Mouse (Mus musculus): ENCODE data around the gene Vat1.
"Not testable (repeated sequence)": the region's sequence is repeated elsewhere in the genome, so short reads cannot be mapped to it uniquely, and the experiment has no call there.

Vat1 gene

DNA sequence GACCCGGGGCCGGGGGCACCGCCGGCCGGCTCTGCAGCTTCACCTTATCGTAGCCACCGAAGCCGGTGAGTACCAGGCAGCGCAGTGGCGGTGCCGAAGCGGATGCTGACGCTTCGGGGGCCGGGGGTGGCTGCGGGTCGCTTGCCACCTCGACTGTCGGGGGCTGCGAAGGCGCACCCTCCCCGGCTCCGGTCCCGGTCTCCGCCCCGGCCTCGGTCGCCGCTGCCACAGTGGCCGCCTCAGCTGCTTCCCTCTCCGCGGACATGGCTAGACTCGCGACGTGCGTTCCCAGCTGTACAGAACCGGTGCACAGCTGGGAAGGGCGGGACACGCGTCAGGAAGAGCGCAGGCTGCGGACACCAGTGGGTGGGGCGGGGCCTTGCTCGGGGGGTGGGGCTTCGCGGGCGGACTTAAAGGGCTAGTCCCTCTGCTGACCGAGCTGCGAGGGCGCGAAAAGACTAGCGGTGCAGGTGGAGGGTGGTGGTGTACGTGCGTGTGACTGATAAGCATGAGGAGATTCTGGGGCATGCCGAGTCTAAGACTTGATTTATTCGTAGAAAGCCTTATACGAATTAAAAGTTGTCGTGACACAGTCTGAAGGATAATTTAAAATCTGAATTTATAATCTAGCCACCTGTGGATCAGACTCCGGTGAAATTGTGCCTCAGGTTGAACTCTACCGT lies at the start of gene Vat1:
Gene Vat1 (minus strand): TSS at position 362 of the 683 bp plus-strand sequence.
- peak; percentile 62 for DNase-seq (ENCODE audit: low read depth, low spot score)

- DNase-seq (ENCODE audit: low read depth, low spot score): no peak
These were observed 41.1 kb upstream of the Vat1 start for GRCm38 (mm10) chr11:101507090-101507489.

DNA sequence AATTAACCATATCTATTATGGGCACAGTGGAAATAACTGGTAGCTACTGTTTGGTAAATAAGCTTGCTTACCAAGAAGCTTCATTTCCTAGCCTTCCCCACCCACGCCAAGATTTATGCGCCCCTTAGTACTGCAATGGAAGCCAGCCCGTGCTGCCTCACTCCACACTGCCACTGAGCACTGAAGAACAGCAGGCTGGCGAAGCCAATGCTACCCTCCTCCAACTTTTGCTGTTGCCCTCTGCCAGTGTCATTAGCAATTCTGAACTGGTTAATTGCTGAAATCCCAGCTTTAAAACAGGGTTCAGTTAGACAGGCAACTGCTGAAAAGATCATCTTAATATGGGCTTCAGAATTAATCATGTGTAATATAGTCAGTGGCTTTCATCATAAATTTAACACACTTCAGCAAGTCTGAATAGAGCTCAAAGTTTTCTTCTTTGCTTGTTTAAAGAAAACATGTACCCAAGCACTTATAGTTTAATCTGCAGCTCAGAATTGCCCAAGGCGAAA lies 40.3 kb upstream of the Vat1 start:
- DNase-seq (ENCODE audit: low read depth, low spot score): no peak

DNA sequence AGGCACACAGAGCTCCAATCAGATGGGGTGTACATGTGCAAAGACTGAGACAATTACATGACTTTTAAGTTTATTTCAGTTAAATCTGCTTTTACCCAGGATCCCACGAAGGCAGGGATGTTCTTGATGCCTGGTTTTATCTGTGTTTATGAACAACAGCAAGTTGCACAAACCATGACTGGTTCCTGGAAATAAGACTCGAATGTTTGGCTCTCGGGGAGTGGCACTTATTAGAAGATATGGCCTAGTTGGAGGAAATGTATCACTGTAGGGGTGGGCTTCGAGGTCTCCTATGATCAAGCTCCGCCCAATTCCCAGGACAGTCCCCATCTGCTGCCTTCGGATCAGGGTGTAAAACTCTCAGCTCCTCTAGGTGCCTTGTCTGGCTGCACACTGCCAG lies 20.1 kb upstream of the Vat1 start:
- DNase-seq (ENCODE audit: low read depth, low spot score): no peak

GRCm38 (mm10) chr11:101485509-101486028 lies 19.5 kb upstream of the Vat1 start:
- DNase-seq (ENCODE audit: low read depth, low spot score): no peak

DNA sequence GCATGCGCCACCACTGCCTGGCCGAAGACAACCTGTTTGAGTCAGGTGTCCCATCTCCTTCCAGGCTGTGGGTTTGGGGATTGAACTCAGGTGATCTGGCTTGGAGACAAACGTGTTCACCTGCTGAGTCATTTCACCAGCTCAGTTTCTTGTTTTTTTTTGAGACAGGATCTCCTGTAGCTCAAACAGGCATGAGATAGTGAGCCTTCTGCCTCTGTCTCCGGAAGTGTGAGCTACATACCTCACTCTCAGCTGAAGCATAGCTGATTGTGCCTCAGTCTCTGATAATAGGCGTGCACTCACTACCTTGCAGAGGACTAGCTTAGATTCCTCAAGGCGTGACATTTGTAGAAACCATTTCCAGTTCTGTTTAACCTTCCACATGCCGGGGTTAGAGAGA lies 18.8 kb upstream of the Vat1 start:
- DNase-seq (ENCODE audit: low read depth, low spot score): no peak

DNA sequence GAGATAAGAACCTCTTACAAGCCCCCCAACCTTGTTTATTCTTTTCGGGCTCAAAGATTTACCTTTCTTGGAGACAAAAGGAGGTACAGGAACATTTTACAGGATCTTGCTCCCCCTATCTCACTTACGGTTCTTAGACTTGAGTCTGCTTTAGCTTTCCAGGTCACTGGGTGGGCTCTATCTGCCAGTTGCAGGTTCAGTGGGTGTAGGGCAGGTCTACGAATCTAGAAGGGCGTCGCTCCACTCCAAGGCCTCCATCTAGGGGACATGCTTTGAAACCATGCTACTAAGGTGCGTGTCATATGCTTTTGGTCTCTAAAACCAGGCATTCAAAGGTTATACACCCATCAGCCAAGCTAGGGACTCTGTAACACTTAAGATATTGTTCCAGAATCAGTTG lies 18.2 kb upstream of the Vat1 start:
- no peak for DNase-seq (ENCODE audit: low read depth, low spot score)

DNA sequence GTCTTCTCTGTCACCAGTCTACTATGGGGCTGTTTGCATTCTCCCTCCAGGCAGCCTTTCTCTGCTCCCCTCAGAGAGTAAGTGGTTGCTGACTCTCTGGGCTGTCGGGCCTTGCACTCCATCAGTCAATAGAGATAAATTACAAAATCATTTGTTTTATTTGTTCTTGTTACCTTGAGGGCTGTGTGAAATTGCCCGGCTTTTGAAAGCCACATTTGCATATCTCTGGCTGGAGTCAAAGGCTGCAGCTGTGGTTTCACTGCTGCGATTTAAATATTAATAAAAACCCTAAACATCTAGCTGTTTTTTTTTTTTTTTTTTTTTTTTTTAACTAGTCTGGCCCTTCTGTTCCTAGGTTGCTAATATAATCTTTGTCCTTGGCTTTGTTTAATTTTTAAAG lies 17.8 kb upstream of the Vat1 start:
- DNase-seq (ENCODE audit: low read depth, low spot score): no peak

DNA sequence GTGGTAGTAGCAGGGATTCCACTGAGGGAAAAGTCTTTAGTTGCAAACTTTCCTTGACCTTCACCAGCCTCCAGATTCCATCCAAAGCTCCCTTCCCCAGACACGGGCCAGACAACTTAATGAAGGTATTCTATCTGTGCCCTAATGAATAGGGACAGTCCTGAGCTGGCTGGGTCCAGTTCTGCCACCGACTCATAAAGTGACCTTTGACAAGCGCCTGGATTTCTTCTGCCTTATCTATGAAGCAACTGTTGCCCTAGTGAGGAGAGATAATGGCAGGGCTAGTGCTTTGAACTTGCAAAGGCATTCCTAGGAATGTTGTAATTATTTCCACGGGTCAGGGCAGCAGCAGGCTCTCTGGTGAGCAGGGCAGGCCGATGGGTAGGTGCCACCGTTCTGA lies 14.9 kb upstream of the Vat1 start:
- no peak for DNase-seq (ENCODE audit: low read depth, low spot score)

- peak; percentile 77 for DNase-seq (ENCODE audit: low read depth, low spot score)
These were observed 13.2 kb upstream of the Vat1 start for GRCm38 (mm10) chr11:101479171-101479635.

- peak; percentile 74 for DNase-seq (ENCODE audit: low read depth, low spot score)
These were observed 11.7 kb upstream of the Vat1 start for GRCm38 (mm10) chr11:101477552-101478211.

DNA sequence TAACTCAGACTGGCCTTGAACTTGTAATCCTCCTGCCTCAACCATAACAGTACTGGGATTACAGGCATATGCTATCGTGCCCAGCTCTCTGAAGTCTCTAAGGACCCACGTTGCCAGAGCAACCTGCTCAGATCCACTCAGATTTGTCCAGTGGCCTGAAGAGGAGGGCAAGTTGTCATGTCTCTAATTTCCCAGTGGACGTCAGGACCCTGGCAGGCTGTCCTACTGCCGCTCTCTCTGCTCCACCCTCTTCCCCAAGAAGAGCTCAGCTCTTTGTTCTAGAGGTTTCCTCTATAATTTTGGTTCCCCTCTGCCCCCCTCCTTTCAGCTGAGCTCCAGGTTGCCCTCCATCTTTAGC lies 11.1 kb upstream of the Vat1 start:
- peak; percentile 66 for DNase-seq (ENCODE audit: low read depth, low spot score)

DNA sequence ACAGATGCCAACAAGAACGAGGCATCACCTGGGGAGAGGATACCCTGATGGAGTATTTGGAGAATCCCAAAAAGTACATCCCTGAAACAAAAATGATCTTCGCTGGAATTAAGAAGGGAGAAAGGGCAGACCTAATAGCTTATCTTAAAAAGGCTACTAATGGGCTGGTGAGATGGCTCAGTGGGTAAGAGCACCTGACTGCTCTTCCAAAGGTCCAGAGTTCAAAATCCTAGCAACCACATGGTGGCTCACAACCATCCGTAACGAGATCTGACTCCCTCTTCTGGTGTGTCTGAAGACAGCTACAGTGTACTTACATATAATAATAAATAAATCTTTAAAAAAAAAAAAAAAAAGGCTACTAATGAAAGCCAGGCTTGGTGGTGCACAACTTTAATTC lies 10.3 kb upstream of the Vat1 start:
- not testable (repeated sequence) for DNase-seq (ENCODE audit: low read depth, low spot score)

- no peak for DNase-seq (ENCODE audit: low read depth, low spot score)
These were observed 8.3 kb upstream of the Vat1 start for GRCm38 (mm10) chr11:101474298-101474697.

- DNase-seq (ENCODE audit: low read depth, low spot score): not testable (repeated sequence)
These were observed 7.7 kb upstream of the Vat1 start for GRCm38 (mm10) chr11:101473686-101474085.

GRCm38 (mm10) chr11:101472336-101472735 lies 6.3 kb upstream of the Vat1 start:
- no peak for DNase-seq (ENCODE audit: low read depth, low spot score)

- DNase-seq (ENCODE audit: low read depth, low spot score): no peak
These were observed 5.9 kb upstream of the Vat1 start for GRCm38 (mm10) chr11:101471926-101472325.

- no peak for DNase-seq (ENCODE audit: low read depth, low spot score)
These were observed 4.2 kb upstream of the Vat1 start for GRCm38 (mm10) chr11:101470206-101470605.

DNA sequence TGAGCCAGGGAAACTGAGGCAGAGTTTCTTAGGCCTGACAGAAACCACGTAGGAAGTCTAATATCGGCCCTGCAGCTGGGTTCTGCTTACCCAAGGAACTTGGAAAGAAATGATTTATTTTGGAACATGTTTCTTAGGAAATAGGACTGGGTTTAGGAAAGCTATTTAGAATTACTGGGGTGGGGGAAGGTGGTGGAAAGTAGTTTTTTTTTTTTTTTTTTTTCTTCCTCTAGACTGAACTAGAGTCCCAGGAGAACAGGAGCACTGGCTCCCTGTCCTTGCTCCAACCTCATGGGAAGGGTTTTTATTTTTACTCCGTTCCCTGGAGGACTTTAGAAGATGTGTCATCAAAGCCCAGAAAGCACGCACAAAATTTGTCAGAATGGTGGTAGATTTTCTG lies 3.1 kb upstream of the Vat1 start:
- DNase-seq (ENCODE audit: low read depth, low spot score): no peak

DNA sequence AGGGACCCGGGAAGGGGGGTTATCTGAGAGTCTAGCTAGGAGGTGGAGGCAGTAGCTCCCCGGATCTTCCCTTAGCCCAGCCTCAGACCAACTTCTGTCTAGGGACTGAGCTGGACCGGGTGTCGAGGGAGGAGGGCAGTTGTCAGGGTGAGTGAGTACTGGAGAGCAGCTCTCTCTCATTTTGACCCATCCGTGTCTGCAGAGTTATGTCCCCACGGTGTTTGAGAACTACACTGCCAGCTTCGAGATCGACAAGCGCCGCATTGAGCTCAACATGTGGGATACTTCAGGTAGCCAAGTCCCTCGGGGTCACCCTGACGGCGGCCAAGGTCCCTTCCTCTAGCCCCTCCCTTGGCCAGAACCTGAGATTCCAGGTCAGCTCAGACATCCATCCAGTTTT lies 2.7 kb upstream of the Vat1 start:
- DNase-seq (ENCODE audit: low read depth, low spot score): no peak

DNA sequence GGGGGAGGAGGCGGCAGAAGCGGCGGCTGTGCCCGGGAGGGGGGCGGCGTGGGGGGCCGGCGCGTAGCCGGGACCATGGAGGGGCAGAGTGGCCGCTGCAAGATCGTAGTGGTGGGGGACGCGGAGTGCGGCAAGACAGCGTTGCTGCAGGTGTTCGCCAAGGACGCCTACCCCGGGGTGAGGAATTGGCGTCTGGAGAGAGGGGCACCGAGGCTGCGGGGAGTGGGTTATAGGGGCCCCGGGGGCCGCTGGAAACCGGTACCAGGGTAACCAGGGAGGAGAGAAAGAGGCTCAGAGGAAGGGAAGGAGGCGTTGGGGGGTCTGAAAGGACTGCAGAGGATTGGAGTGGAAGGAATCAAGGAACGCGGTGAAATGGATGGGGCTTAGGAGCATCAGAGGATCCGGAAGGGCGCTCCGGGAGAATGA lies 2.2 kb upstream of the Vat1 start:
- DNase-seq (ENCODE audit: low read depth, low spot score): no peak

- DNase-seq (ENCODE audit: low read depth, low spot score): peak; percentile 80
These were observed 1.6 kb upstream of the Vat1 start for GRCm38 (mm10) chr11:101467477-101468262.
